Mouse (Mus musculus) spleen, postnatal 10 days (tissue): ENCODE results near the gene Tmem37.

Experiments used
- DNase-seq, 2 experiments: peaks; one replicate each; pipeline ENCODE4 v3.0.0; 2021 to 2022; ENCODE audit warnings: low spot score in 2 of 2

Gene Tmem37

DNA sequence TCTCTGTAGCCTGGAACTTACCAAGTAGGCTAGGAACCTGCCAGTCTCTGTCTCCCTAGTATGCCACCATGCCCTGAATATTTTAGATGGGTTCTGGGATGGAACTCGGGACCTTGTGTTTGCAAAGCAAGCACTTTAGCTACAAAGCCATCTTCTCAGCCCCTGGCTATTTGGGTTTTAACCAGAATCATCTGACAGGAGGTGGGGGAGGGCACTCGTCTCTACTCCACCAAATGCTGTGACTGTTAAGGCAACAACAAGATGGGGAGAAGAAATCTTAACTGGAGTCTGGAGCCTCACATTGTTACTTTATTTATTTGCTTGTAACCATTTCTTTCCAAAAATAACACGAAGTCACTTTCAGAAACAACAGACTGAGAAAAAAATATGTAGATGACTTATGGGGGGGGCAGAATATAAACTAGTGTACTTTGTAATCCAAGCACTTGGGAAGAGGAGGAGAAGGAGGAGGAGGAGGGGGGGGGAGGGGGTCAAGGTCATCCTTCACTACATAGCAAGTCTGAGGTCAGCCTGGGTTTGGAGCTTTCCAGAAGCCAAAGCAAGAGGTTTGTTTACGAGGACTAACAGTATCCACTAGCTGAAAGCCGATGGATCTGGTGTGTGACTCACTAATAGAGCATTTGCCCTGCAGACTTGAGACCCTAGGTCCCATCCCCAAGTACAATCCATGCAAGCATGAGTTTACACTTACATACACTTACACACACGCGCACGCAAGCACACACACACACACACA, 16.0 kb downstream of the Tmem37 start:
- no peak for DNase-seq

GRCm38 (mm10) chr1:120057044-120057443, 16.8 kb downstream of the Tmem37 start:
- DNase-seq: no peak

GRCm38 (mm10) chr1:120056236-120056635, 17.6 kb downstream of the Tmem37 start:
- DNase-seq: no peak

GRCm38 (mm10) chr1:120055475-120055874, 18.4 kb downstream of the Tmem37 start:
- no peak for DNase-seq

- no peak for DNase-seq
These were observed 18.9 kb downstream of the Tmem37 start for GRCm38 (mm10) chr1:120054997-120055396.

GRCm38 (mm10) chr1:120051070-120051469, 22.8 kb downstream of the Tmem37 start:
- DNase-seq: no peak

DNA sequence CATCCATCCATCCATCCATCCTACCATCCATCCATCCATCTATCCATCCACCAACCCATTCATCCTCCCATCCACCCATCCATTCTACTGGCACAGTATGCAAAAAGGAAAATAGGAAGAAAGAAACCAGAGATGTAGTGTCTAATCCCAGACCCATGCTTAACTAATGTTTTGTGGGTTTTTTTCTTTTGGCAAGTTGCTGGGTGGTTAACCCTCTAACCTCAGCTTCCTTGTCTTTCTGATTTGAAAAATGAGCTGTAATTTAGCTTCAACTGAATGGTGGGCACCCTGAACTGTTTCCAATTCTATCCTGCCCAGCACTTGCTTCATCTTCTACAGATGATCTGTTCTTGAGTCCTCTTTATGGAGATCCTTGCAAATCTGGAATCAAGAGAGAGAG, 26.5 kb downstream of the Tmem37 start:
- no peak for DNase-seq

- DNase-seq: no peak
These were observed 29.3 kb downstream of the Tmem37 start for GRCm38 (mm10) chr1:120044584-120044983.

DNA sequence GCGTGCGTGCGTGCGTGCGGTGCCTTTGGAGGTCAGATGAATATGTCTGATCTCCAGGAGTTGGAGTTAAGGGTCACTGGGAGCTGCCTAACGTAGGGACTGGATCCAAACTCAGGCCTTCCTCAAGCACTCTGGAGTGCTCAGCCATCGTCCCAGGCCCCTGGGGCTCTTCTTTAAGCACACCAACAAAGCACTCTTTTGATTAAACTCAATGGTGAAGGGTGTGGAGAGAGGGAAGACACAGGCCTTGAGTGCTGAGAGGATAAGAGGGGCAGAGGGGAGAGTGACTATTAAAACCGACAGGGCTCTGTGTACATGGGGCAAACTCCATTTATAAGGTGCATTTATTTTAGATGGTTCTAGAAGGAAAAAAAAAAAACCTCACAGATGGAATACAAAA, 31.5 kb downstream of the Tmem37 start:
- no peak for DNase-seq

GRCm38 (mm10) chr1:120038594-120038993, 35.3 kb downstream of the Tmem37 start:
- DNase-seq: no peak

GRCm38 (mm10) chr1:120037021-120037683, 36.7 kb downstream of the Tmem37 start:
- DNase-seq: no peak

DNA sequence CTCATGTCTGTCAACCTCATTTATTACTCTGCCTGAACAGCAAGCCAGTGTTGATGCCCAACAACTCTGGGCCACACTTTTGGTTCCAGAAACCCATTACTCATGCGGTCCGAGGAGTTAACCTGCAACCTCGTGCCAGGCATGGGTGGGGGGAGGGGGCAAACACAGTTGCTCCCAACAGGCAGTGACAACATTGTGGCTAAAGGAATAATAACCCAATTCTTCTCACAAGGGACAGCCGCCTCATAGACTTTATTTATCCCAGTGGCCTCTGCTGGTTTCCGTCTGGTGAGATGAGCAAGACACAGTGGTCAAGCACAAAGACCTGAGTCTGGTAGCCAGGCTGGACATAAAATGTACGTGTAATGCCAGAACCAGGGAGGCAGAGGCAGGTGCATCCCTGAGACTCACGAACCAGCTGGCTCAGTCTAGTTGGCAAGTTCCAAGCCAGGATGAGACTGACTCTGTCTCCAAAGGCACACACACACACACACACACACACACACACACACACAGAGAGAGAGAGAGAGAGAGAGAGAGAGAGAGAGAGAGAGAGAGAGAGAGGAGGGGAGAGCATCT, 38.3 kb downstream of the Tmem37 start:
- DNase-seq: no peak

GRCm38 (mm10) chr1:120034793-120035192, 39.1 kb downstream of the Tmem37 start:
- DNase-seq: no peak

GRCm38 (mm10) chr1:120033469-120033854, 40.4 kb downstream of the Tmem37 start:
- DNase-seq: no peak

- peak; percentile 26 to 76 for DNase-seq
These were observed 40.9 kb downstream of the Tmem37 start for GRCm38 (mm10) chr1:120032804-120033468.

GRCm38 (mm10) chr1:120030474-120030873, 43.4 kb downstream of the Tmem37 start:
- DNase-seq: no peak

DNA sequence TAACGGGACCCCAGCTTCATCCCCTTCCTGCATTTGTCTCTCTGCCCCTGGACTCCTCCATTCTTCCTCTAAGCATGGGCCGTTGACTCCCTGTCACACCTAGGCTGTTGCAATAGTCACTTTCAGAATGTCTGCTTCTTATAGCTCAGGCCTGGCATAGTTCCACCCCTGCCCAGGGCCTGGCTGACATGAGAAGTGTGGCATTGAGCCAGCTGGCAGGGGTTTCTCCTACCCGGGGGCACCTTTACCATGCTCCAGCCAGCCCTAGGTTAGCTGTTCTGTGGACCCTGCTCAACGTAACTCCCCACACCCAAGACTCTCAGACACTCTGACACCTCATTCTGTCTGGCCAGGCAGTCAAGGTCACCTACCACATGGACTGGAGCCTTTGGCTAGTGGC, 46.2 kb downstream of the Tmem37 start:
- no peak for DNase-seq

DNA sequence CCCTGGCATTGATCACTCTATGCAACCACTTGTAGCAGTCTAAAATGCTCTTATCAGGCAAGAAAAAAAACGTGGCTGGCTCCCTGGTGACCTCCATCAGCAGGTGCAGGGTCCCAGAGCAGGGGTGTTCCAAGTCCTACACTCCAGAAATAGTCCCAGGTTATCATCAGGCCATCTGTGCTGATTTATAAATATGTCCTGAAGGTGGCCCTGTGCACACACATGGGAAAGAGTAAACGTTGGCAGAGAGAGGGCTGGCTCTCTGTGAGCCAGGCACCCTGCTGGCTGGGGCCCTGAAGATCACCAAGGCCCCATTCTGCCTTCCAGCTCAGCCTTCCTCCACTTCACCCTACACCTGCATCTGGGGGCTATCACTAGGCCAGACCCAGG, 48.8 kb downstream of the Tmem37 start:
- DNase-seq: no peak

- no peak for DNase-seq
These were observed 49.4 kb downstream of the Tmem37 start for GRCm38 (mm10) chr1:120024331-120025049.

- no peak for DNase-seq
These were observed 51.9 kb downstream of the Tmem37 start for GRCm38 (mm10) chr1:120021951-120022350.

GRCm38 (mm10) chr1:120020322-120020897, 53.5 kb downstream of the Tmem37 start:
- DNase-seq: no peak
